Mouse (Mus musculus) limb, embryonic 12.5 days (tissue): ENCODE measurements around the gene Il11. TPM values are rescaled to one million over a fixed set of nuclear protein-coding genes. Genes with fewer than 3 reads are reported as not detected.
A peak's percentile ranks its signal among the peaks of the same experiment; 100 is the strongest.

ENCODE experiments used
- ATAC-seq: fragments of 200-750 bp; cut with Nextera tagmentation; 2 replicates; pipeline ENCODE4 v1.8.0; 2017; ENCODE audit warnings: low read depth, moderate TSS enrichment; ENCODE audit not compliant: insufficient number of reproducible peaks, insufficient read depth, low FRiP score, low TSS enrichment
- H3K27ac ChIP-seq: fragments of 300-500 bp; sonication (generic); 2 replicates; pipeline ENCODE4 v1.5.1; 2016; ENCODE audit warnings: mild to moderate bottlenecking, moderate library complexity
- H3K27me3 ChIP-seq: fragments of 300-500 bp; sonication (generic); 2 replicates; pipeline ENCODE4 v1.6.1; 2016; ENCODE audit warnings: mild to moderate bottlenecking, moderate library complexity
- H3K36me3 ChIP-seq: fragments of 300-500 bp; sonication (generic); 2 replicates; pipeline ENCODE4 v1.6.1; 2016; ENCODE audit warnings: mild to moderate bottlenecking, moderate library complexity
- H3K4me1 ChIP-seq: fragments of 300-500 bp; sonication (generic); replicated peaks from 2 replicates; pipeline ENCODE4 v1.6.1; 2016
- H3K4me2 ChIP-seq: fragments of 300-500 bp; sonication (generic); 2 replicates; pipeline ENCODE4 v1.6.1; 2016; ENCODE audit warnings: mild to moderate bottlenecking, moderate library complexity
- H3K4me3 ChIP-seq: fragments of 300-500 bp; sonication (generic); replicated peaks from 2 replicates; pipeline ENCODE4 v1.5.1; 2016; ENCODE audit warnings: mild to moderate bottlenecking
- H3K9ac ChIP-seq: fragments of 300-500 bp; sonication (generic); replicated peaks from 2 replicates; pipeline ENCODE4 v1.6.1; 2016; ENCODE audit warnings: mild to moderate bottlenecking, moderate library complexity
- H3K9me3 ChIP-seq: fragments of 300-500 bp; sonication (generic); 2 replicates; pipeline ENCODE4 v1.6.1; 2016; ENCODE audit warnings: mild to moderate bottlenecking, moderate library complexity
- WGBS: fragments of 180-500 bp; shearing (Covaris S2); methylation state at CpG from one replicate; pipeline ENCODE4 v1.1.7; 2016; 5-methylcytosine and 5-hydroxymethylcytosine counted together
- polyA plus RNA-seq: library from polyadenylated mRNA; unstranded; fragments of >200 nt; fragmentation: Nextera tagmentation; extraction: Ambion mirVana; gene quantifications from 2 replicates; pipeline ENCODE4 v1.2.1, GENCODE M21; 2016

Gene Il11
- polyA plus RNA-seq, 1 experiment from 2014 or later = not detected

GRCm38 (mm10) chr7:4751971-4752820, 30.5 kb downstream of the Il11 start:
- peak overlapping the region; percentile 61 for H3K4me2 ChIP-seq
- no peaks in the 10 kb centered on the region for H3K27me3 ChIP-seq
- H3K36me3 ChIP-seq = peaks cover 4% of the 10 kb centered on the region; the same call in 1 of the 2 replicates
- 0 out of 2 replicates have a peak, but pooled peaks cover 5% of the 10 kb centered on the region for H3K9me3 ChIP-seq
- peak; percentile 63 for ATAC-seq
- peak overlapping the region; percentile 42 for H3K9ac ChIP-seq
- H3K4me3 ChIP-seq = peak overlapping the region; percentile 44
- peaks cover 12% of the 10 kb centered on the region for H3K4me1 ChIP-seq
- peak overlapping the region; percentile 87 for H3K27ac ChIP-seq
- 2% methylated on average over 30 of the region's 30 CpGs for WGBS

DNA sequence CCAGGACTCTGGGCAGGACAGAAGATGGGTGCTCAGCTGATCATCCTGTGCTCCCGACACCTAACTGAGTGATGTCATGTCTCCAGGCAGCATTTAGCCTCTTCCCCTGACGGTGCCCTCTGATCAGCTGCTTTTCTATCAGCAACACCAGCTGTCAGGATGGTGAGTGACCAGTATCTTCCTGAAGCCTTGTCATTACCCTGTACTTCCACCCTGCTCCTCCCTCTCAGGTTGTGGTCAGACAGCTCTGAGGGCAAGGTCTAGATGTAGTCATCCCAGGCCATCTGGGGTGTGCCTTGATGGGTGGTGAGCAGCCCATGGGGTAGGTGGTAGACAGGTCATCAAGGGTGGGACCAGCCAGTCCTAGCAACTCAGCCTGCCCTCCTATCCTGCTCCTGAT, 33.5 kb downstream of the Il11 start:
- peaks cover 31% of the 10 kb centered on the region for H3K36me3 ChIP-seq
- H3K4me1 ChIP-seq = peaks cover 12% of the 10 kb centered on the region
- no peak overlapping the region for H3K27ac ChIP-seq
- ATAC-seq = no peak
- no peak overlapping the region for H3K9ac ChIP-seq
- 89% methylated on average over 2 of the region's 2 CpGs for WGBS
- no peaks in the 10 kb centered on the region for H3K9me3 ChIP-seq
- no peaks in the 10 kb centered on the region for H3K27me3 ChIP-seq
- no peak overlapping the region for H3K4me2 ChIP-seq
- H3K4me3 ChIP-seq = no peak overlapping the region

GRCm38 (mm10) chr7:4748321-4748720, 34.3 kb downstream of the Il11 start:
- WGBS = 76% methylated on average over 4 of the region's 4 CpGs

GRCm38 (mm10) chr7:4747156-4747899, 35.3 kb downstream of the Il11 start:
- Histone ChIP-seq H3K27me3 (no peaks in the 10 kb centered on the region), H3K4me3 (no peak overlapping the region), H3K4me1 (peaks cover 10% of the 10 kb centered on the region), H3K4me2 (no peak overlapping the region), H3K9ac (no peak overlapping the region), H3K27ac (no peak overlapping the region), H3K9me3 (no peaks in the 10 kb centered on the region), H3K36me3 (peaks cover 49% of the 10 kb centered on the region)
- 66% methylated on average over 9 of the region's 9 CpGs for WGBS
- ATAC-seq = no peak

More at GRCm38 (mm10) chr7:4748321-4748720, 34.3 kb downstream of the Il11 start:
- H3K4me1 ChIP-seq = peaks cover 12% of the 10 kb centered on the region
- no peak for ATAC-seq
- no peak overlapping the region for H3K4me3 ChIP-seq
- peaks cover 40% of the 10 kb centered on the region for H3K36me3 ChIP-seq
- no peak overlapping the region for H3K4me2 ChIP-seq
- no peaks in the 10 kb centered on the region for H3K9me3 ChIP-seq
- no peaks in the 10 kb centered on the region for H3K27me3 ChIP-seq
- H3K9ac ChIP-seq = no peak overlapping the region
- no peak overlapping the region for H3K27ac ChIP-seq

DNA sequence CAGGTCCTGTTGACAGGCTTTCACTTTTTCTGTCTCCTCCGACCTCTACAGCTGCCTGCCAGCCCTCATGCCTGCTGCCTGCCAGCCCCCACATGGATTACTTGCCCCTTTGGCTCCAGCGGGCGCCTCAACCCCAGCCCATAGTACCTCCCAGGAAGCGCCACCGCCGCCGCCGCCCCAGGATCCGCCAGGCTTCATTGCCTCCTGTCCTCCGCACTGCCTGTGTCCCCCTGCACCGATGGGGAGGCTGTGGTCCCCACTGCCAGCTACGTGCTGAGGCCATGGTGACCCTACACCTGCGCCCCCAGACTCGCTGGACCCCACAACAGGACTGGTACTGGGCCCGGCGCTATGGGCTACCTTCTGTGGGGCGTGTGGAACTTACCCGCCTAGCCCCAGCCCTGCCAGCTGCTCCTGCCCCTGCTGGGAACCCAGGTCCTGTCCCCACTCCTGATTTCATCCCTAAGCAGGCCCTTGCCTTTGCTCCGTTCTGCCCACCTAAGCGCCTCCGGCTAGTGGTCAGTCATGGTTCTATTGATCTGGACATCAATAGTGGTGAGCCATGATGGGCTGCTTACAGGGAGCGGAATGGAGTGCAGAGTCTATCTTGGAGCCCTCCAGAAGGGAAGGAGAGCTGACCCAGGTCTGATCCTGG, 36.2 kb downstream of the Il11 start:
- no peak overlapping the region for H3K4me3 ChIP-seq
- H3K27me3 ChIP-seq = no peaks in the 10 kb centered on the region
- H3K36me3 ChIP-seq = peaks cover 55% of the 10 kb centered on the region
- H3K4me1 ChIP-seq = peaks cover 10% of the 10 kb centered on the region
- no peaks in the 10 kb centered on the region for H3K9me3 ChIP-seq
- no peak overlapping the region for H3K27ac ChIP-seq
- 88% methylated on average over 22 of the region's 22 CpGs for WGBS
- no peak overlapping the region for H3K9ac ChIP-seq
- H3K4me2 ChIP-seq = no peak overlapping the region
- ATAC-seq = no peak

- no peak overlapping the region for H3K27ac ChIP-seq
- H3K9me3 ChIP-seq = no peaks in the 10 kb centered on the region
- H3K4me3 ChIP-seq = no peak overlapping the region
- 98% methylated on average over 6 of the region's 6 CpGs for WGBS
- no peak overlapping the region for H3K9ac ChIP-seq
- H3K4me1 ChIP-seq = peaks cover 16% of the 10 kb centered on the region
- no peaks in the 10 kb centered on the region for H3K27me3 ChIP-seq
- peaks cover 55% of the 10 kb centered on the region for H3K36me3 ChIP-seq
- no peak for ATAC-seq
- H3K4me2 ChIP-seq = no peak overlapping the region
Measured at GRCm38 (mm10) chr7:4744886-4745285, 37.8 kb downstream of the Il11 start.

DNA sequence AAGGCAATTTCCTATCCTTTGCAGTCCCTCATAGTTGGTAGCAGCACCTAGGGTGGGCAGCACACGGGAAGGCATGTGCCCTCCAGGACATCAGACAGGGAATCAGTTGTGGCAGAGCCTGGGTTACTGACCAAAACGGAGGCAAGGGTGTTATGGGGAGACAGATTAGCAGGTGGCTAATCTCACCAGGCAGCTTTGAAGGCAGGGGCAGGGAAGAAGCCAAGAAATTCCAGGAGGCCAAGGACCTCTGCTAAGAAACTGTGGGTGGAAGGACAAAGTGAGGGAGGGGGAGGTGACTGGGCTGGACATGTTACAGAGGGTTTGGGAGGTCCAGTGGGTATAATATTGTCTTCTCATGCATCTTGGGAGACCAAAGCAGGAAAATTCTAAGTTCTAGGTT, 39.3 kb downstream of the Il11 start:
- no peak for ATAC-seq
- WGBS = 61% methylated on average over 2 of the region's 2 CpGs
- no peak overlapping the region for H3K4me2 ChIP-seq
- H3K9me3 ChIP-seq = no peaks in the 10 kb centered on the region
- no peak overlapping the region for H3K4me3 ChIP-seq
- no peaks in the 10 kb centered on the region for H3K27me3 ChIP-seq
- H3K27ac ChIP-seq = no peak overlapping the region
- H3K4me1 ChIP-seq = peaks cover 21% of the 10 kb centered on the region
- no peak overlapping the region for H3K9ac ChIP-seq
- peaks cover 51% of the 10 kb centered on the region for H3K36me3 ChIP-seq

DNA sequence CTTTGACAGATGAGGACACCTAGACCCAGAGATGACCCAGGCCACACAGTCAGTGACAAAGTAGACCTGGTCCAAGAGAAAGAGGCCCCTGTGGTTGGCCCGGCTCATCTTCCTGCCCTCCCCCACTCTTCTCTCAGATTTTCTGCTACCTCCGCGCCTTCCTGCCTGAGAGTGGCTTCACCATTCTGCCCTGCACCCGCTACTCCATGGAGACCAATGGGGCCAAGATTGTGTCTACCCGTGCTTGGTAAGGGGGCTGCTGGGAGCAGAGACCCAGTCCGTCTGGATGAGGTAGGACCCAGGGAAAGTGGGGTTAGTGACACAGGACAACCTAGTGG, 40.2 kb downstream of the Il11 start:
- Histone ChIP-seq H3K36me3 (peaks cover 51% of the 10 kb centered on the region), H3K27me3 (no peaks in the 10 kb centered on the region), H3K4me2 (no peak overlapping the region), H3K9ac (peak overlapping the region; percentile 32; the same call in 1 of the 2 replicates), H3K4me1 (peaks cover 21% of the 10 kb centered on the region), H3K27ac (no peak overlapping the region), H3K9me3 (no peaks in the 10 kb centered on the region), H3K4me3 (no peak overlapping the region)
- no peak for ATAC-seq
- 90% methylated on average over 6 of the region's 6 CpGs for WGBS

- peak overlapping the region; percentile 72 for H3K4me3 ChIP-seq
- H3K27me3 ChIP-seq = no peaks in the 10 kb centered on the region
- H3K4me1 ChIP-seq = peaks cover 21% of the 10 kb centered on the region
- H3K9ac ChIP-seq = peak overlapping the region; percentile 87
- no peak for ATAC-seq
- H3K36me3 ChIP-seq = peaks cover 48% of the 10 kb centered on the region
- H3K27ac ChIP-seq = 0 out of 2 replicates have a peak overlapping the region, but pooled peaks have one; percentile 91
- WGBS = 86% methylated on average over 21 of the region's 21 CpGs
- H3K9me3 ChIP-seq = no peaks in the 10 kb centered on the region
- peak overlapping the region; percentile 89 for H3K4me2 ChIP-seq
Measured at GRCm38 (mm10) chr7:4741672-4742481, 40.8 kb downstream of the Il11 start.

DNA sequence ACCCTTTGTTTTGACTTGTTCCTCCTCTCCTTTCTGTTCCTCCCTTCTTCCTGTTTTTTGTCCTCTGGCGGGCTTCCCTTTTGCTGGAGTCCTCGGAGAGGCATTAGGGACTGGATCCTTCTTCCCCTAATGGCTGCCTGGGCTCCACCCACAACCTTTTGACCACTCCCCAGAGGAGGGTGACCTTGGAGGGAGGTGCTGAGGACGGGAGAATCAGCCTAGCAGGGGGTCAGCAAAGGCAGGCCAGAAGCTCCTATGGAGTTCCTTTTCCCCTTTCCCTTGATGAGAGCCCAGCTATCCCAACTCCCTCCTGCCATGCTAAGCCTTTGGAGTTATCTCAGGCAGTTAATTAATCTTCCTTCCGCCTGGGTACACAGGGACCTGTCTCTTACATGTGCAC, 41.5 kb downstream of the Il11 start:
- Histone ChIP-seq H3K9ac (peak overlapping the region; percentile 87), H3K9me3 (no peaks in the 10 kb centered on the region), H3K4me2 (peak overlapping the region; percentile 89), H3K4me3 (peak overlapping the region; percentile 72), H3K27me3 (no peaks in the 10 kb centered on the region), H3K36me3 (peaks cover 41% of the 10 kb centered on the region), H3K4me1 (peaks cover 21% of the 10 kb centered on the region), H3K27ac (peak overlapping the region; percentile 91)
- 7% methylated on average over 4 of the region's 4 CpGs for WGBS
- ATAC-seq = no peak
